Mouse (Mus musculus): ENCODE measurements around the gene Prkd2.

GRCm38 (mm10) chr7:16880615-16881014 is 37.9 kb downstream of the Prkd2 start:
- TF ChIP-seq POLR2A (IDR thresholded peaks at IDR 0.05; ENCODE audit: borderline replicate concordance, insufficient read depth, low read length) (no peak), CTCF (IDR thresholded peaks at IDR 0.05; ENCODE audit: borderline replicate concordance, insufficient read depth, low read depth, low read length) (no peak)

All from cerebellum, adult 2 months (tissue).